ENCODE assay signal across 13 mouse cellular contexts in the genomic region with DNA sequence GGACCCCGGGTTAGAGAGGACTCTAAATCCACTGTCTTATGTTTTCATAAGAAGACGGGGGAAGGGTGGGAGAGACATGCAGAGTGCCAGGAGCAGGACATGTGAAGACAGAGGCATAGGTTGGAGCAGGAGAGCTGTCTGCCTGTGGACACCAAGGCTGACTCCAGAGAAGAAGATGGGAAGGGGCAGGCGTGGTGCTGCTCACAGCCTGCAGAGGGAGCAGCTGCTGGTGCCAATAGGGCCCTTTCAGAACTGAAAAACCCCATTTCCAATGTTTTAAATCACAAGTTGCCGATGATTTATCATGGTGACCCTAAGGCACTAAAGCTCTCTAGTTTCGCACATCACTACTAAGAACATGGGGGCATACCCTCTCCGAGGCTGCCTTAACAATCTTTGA.
DNase-seq lines count a peak whose midpoint lies in the region; ATAC-seq and TF ChIP-seq lines count a peak whose summit lies in the region.
"Had no signal": no experiment of that assay in that cellular context is flagged by ENCODE, and none has a peak within 500 bp of the region (broad histone marks: within the 10 kb centered on the region; RNA-seq: fewer than 3 reads in every experiment).

No protein-coding gene starts in this region.

- no peaks in the 10 kb centered on the region for H3K36me3 ChIP-seq in intestine, postnatal 0 days (ENCODE audit: control insufficient read depth, insufficient read depth)
- no peaks in the 10 kb centered on the region for H3K36me3 ChIP-seq in intestine, embryonic 15.5 days
- no peaks in the 10 kb centered on the region for H3K36me3 ChIP-seq in midbrain, postnatal 0 days (ENCODE audit: insufficient read depth, low read length)
- no peaks in the 10 kb centered on the region for H3K36me3 ChIP-seq in midbrain, embryonic 16.5 days (ENCODE audit: control insufficient read depth, insufficient read depth, low read length)
- H3K36me3 ChIP-seq in small intestine, adult 2 months (ENCODE audit: control insufficient read depth, insufficient read depth, low read length) = peaks cover 5% of the 10 kb centered on the region
- H3K36me3 ChIP-seq: liver, embryonic 13.5 days; neural tube, embryonic 12.5 days had no signal

- peak; percentile 62 for TF ChIP-seq CTCF in intestine, postnatal 0 days (IDR thresholded peaks at IDR 0.05; ENCODE audit: low read depth)
- peak; percentile 26; the same call in 1 of the 2 replicates for TF ChIP-seq CTCF in midbrain, postnatal 0 days (IDR thresholded peaks at IDR 0.05)
- peak; percentile 34 for TF ChIP-seq CTCF in Patski (IDR thresholded peaks at IDR 0.05)
- peak; percentile 17; the same call in 1 of the 2 replicates for TF ChIP-seq CTCF in small intestine, adult 2 months (IDR thresholded peaks at IDR 0.05; ENCODE audit: extremely low read depth, insufficient read length, insufficient replicate concordance, low read depth, low read length)

- ATAC-seq in intestine, postnatal 0 days = no peak
- ATAC-seq in intestine, embryonic 15.5 days = no peak
- ATAC-seq in midbrain, postnatal 0 days (ENCODE audit: low FRiP score) = no peak
- ATAC-seq in midbrain, embryonic 16.5 days = no peak
- ATAC-seq in Patski = no peak

- POLR2A ChIA-PET in Patski (lab: Charles Lee) = no interaction called here

- no peaks in the 10 kb centered on the region for H3K4me1 ChIP-seq in intestine, postnatal 0 days (replicated peaks; ENCODE audit: control insufficient read depth, insufficient read depth, low read length)
- H3K4me1 ChIP-seq in intestine, embryonic 15.5 days (replicated peaks) = no peaks in the 10 kb centered on the region
- no peaks in the 10 kb centered on the region for H3K4me1 ChIP-seq in midbrain, postnatal 0 days (ENCODE audit: insufficient read depth, low read length)
- no peaks in the 10 kb centered on the region for H3K4me1 ChIP-seq in midbrain, embryonic 16.5 days (ENCODE audit: control insufficient read depth, insufficient read depth, low read length)
- no peaks in the 10 kb centered on the region for H3K4me1 ChIP-seq in small intestine, adult 2 months (ENCODE audit: control insufficient read depth, insufficient read depth, insufficient read length, low read length)
- H3K4me1 ChIP-seq: liver, embryonic 13.5 days; neural tube, embryonic 12.5 days had no signal

- TF ChIP-seq POLR2A in small intestine, adult 2 months (IDR thresholded peaks at IDR 0.05; ENCODE audit: low read depth, low read length) = no peak

- no peak overlapping the region for H3K9ac ChIP-seq in intestine, postnatal 0 days (ENCODE audit: low read depth, low read length)
- H3K9ac ChIP-seq in intestine, embryonic 15.5 days = no peak overlapping the region
- H3K9ac ChIP-seq in midbrain, postnatal 0 days (replicated peaks; ENCODE audit: low read length, poor library complexity, severe bottlenecking) = no peak overlapping the region
- H3K9ac ChIP-seq in midbrain, embryonic 16.5 days (ENCODE audit: low read depth, low read length) = no peak overlapping the region
- H3K9ac ChIP-seq: liver, embryonic 13.5 days; neural tube, embryonic 12.5 days had no signal

- WGBS in intestine, postnatal 0 days = 76% methylated on average over 6 of the region's 6 CpGs
- WGBS in intestine, embryonic 15.5 days = 78% methylated on average over 6 of the region's 6 CpGs
- 80% methylated on average over 6 of the region's 6 CpGs for WGBS in midbrain, postnatal 0 days
- WGBS in midbrain, embryonic 16.5 days = 75% methylated on average over 6 of the region's 6 CpGs
- WGBS in small intestine, adult 2 months = 89% methylated on average over 6 of the region's 6 CpGs

- no peak overlapping the region for H3K4me2 ChIP-seq in intestine, postnatal 0 days (replicated peaks; ENCODE audit: low read depth)
- no peak overlapping the region for H3K4me2 ChIP-seq in intestine, embryonic 15.5 days (replicated peaks)
- no peak overlapping the region for H3K4me2 ChIP-seq in midbrain, postnatal 0 days (ENCODE audit: low read depth, low read length, poor library complexity, severe bottlenecking)
- H3K4me2 ChIP-seq in midbrain, embryonic 16.5 days (ENCODE audit: low read length) = no peak overlapping the region
- H3K4me2 ChIP-seq: liver, embryonic 13.5 days; midbrain, embryonic 11.5 days; neural tube, embryonic 12.5 days had no signal

- CTCF ChIA-PET in Patski (lab: Charles Lee) = no interaction called here

- DNase-seq in midbrain, postnatal 0 days (ENCODE audit: low spot score) = no peak
- no peak for DNase-seq in Patski (ENCODE audit: low read depth, low spot score)
- DNase-seq in layer of hippocampus, adult 8-10 months (ENCODE audit: low spot score in 2 of 2) = no peak
- DNase-seq: gastrocnemius, postnatal 10 days; heart, postnatal 14 days; kidney, adult 11 months; liver, embryonic 13.5 days had no signal

- in situ Hi-C loops in Patski (cut with MboI; ENCODE audit: low pct_unique_long_range_greater_than_20kb) = no loop called here

- H3K4me3 ChIP-seq in intestine, postnatal 0 days (ENCODE audit: low read depth, low read length) = no peak overlapping the region
- no peak overlapping the region for H3K4me3 ChIP-seq in intestine, embryonic 15.5 days (replicated peaks)
- no peak overlapping the region for H3K4me3 ChIP-seq in midbrain, postnatal 0 days (ENCODE audit: low read depth, low read length)
- H3K4me3 ChIP-seq in midbrain, embryonic 16.5 days (ENCODE audit: low read depth, low read length) = no peak overlapping the region
- H3K4me3 ChIP-seq in small intestine, adult 2 months (ENCODE audit: low read depth, low read length) = no peak overlapping the region
- H3K4me3 ChIP-seq: liver, embryonic 13.5 days; neural tube, embryonic 12.5 days had no signal

- H3K9me3 ChIP-seq in intestine, postnatal 0 days (ENCODE audit: control insufficient read depth) = no peaks in the 10 kb centered on the region
- no peaks in the 10 kb centered on the region for H3K9me3 ChIP-seq in intestine, embryonic 15.5 days
- H3K9me3 ChIP-seq in midbrain, postnatal 0 days (ENCODE audit: low read length) = no peaks in the 10 kb centered on the region
- H3K9me3 ChIP-seq in midbrain, embryonic 16.5 days (replicated peaks; ENCODE audit: control insufficient read depth, low read length, poor library complexity, severe bottlenecking) = no peaks in the 10 kb centered on the region
- H3K9me3 ChIP-seq: liver, embryonic 13.5 days; neural tube, embryonic 12.5 days had no signal

- no peak overlapping the region for H3K27ac ChIP-seq in intestine, postnatal 0 days (ENCODE audit: low read depth, low read length)
- H3K27ac ChIP-seq in intestine, embryonic 15.5 days = no peak overlapping the region
- no peak overlapping the region for H3K27ac ChIP-seq in midbrain, postnatal 0 days (ENCODE audit: low read depth, low read length)
- H3K27ac ChIP-seq in midbrain, embryonic 16.5 days (ENCODE audit: low read length) = no peak overlapping the region
- no peak overlapping the region for H3K27ac ChIP-seq in small intestine, adult 2 months (ENCODE audit: insufficient read depth, low read depth, low read length)
- H3K27ac ChIP-seq: liver, embryonic 13.5 days; neural tube, embryonic 12.5 days had no signal

- no peaks in the 10 kb centered on the region for H3K27me3 ChIP-seq in intestine, postnatal 0 days (replicated peaks; ENCODE audit: control insufficient read depth, insufficient read depth, low read length)
- no peaks in the 10 kb centered on the region for H3K27me3 ChIP-seq in intestine, embryonic 15.5 days (replicated peaks)
- no peaks in the 10 kb centered on the region for H3K27me3 ChIP-seq in midbrain, postnatal 0 days (ENCODE audit: insufficient read depth, low read length)
- no peaks in the 10 kb centered on the region for H3K27me3 ChIP-seq in midbrain, embryonic 16.5 days (ENCODE audit: control insufficient read depth, insufficient read depth, low read depth, low read length)
- no peaks in the 10 kb centered on the region for H3K27me3 ChIP-seq in Patski
- H3K27me3 ChIP-seq in small intestine, adult 2 months (ENCODE audit: control insufficient read depth, insufficient read depth, low read length) = no peaks in the 10 kb centered on the region
- H3K27me3 ChIP-seq: liver, embryonic 13.5 days; neural tube, embryonic 12.5 days had no signal
